Mouse (Mus musculus): ENCODE measurements at regions not wholly inside any gene's neighbourhood (a gene's known extent, or its start where the extent isn't known, plus 50 kb on each side); places are given as distances from the start of the nearest gene placed in this dataset.

DNA sequence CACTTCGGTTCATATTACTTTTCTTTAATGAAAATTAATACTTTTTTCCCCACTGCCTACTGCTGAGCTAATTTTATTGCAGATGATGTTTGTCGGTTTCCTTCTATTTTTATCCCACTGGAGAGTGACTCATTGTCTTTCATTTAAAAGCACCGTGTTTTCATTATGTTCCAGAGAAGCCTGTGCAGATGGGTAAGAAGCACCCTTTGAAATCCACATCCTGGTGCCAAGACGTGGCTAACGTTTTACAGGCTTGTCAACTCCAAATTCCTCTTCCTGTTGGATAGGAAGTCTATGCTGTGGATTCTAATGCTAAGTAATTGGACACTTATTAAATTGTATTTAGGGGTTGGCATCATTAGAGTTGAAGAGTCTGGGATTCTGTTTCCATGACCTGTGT, 364.3 kb downstream of the Fam198b start:
- no peak for TF ChIP-seq CTCF (IDR thresholded peaks at IDR 0.05; ENCODE audit: low read depth)
- TF ChIP-seq EP300 (IDR thresholded peaks at IDR 0.05; ENCODE audit: low read depth) = no peak

All from heart, postnatal 0 days (tissue).